In the genomic region with DNA sequence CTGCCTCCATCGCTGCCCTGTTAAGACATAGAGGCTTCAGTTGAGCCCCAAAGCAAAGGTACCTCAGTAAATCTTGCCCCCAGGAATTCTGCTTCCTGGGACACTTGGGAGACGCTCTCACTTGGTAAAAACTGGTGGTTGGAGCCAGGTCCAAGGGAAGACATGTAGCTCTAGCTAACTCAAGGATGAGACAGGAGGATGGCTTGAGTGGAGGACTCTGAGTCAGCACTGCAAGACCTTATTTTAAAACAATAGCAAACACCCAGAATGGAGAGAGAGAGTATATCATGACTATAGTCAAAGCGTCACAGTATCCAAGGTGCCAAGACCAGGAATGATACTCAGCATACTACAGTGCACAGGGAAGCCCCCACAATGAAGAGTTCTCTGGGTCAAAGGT, we compare ENCODE assay signal across 10 mouse cellular contexts. TPM values are rescaled to one million over a fixed set of nuclear protein-coding genes. Genes with fewer than 3 reads are reported as not detected.
DNase-seq lines count a peak whose midpoint lies in the region; ATAC-seq lines count a peak whose summit lies in the region.
"Had no signal": no experiment of that assay in that cellular context is flagged by ENCODE, and none has a peak within 500 bp of the region (broad histone marks: within the 10 kb centered on the region; RNA-seq: fewer than 3 reads in every experiment).

No protein-coding gene starts in this region.

- H3K4me2 ChIP-seq in heart, embryonic 15.5 days, result peak overlapping the region; percentile 94; the same call in 1 of the 2 replicates
- H3K4me2 ChIP-seq in embryonic facial prominence, embryonic 11.5 days (ENCODE audit: low read depth, low read length), result peak overlapping the region; percentile 13; the same call in 1 of the 2 replicates
- peak overlapping the region; percentile 97 for H3K4me2 ChIP-seq in hindbrain, embryonic 16.5 days (ENCODE audit: low read length)
- peak overlapping the region; percentile 94 for H3K4me2 ChIP-seq in midbrain, embryonic 14.5 days (ENCODE audit: low read length)

- no peak overlapping the region for H3K9ac ChIP-seq in heart, embryonic 15.5 days
- H3K9ac ChIP-seq in embryonic facial prominence, embryonic 11.5 days (replicated peaks; ENCODE audit: low read length), result no peak overlapping the region
- no peak overlapping the region for H3K9ac ChIP-seq in hindbrain, embryonic 16.5 days (ENCODE audit: low read depth, low read length)
- H3K9ac ChIP-seq in midbrain, embryonic 14.5 days (replicated peaks; ENCODE audit: low read length), result no peak overlapping the region

- H3K9me3 ChIP-seq in heart, embryonic 15.5 days (replicated peaks), result no peaks in the 10 kb centered on the region
- H3K9me3 ChIP-seq in embryonic facial prominence, embryonic 11.5 days (replicated peaks; ENCODE audit: control insufficient read depth, low read length), result no peaks in the 10 kb centered on the region
- no peaks in the 10 kb centered on the region for H3K9me3 ChIP-seq in hindbrain, embryonic 16.5 days (ENCODE audit: control insufficient read depth, low read length)
- no peaks in the 10 kb centered on the region for H3K9me3 ChIP-seq in midbrain, embryonic 14.5 days (ENCODE audit: control insufficient read depth, low read length)

- H3K27ac ChIP-seq in heart, embryonic 15.5 days, result no peak overlapping the region
- H3K27ac ChIP-seq in embryonic facial prominence, embryonic 11.5 days (replicated peaks; ENCODE audit: low read depth, low read length), result no peak overlapping the region
- H3K27ac ChIP-seq in hindbrain, embryonic 16.5 days (ENCODE audit: low read depth, low read length), result no peak overlapping the region
- H3K27ac ChIP-seq in midbrain, embryonic 14.5 days (replicated peaks; ENCODE audit: low read depth, low read length), result no peak overlapping the region

- no peaks in the 10 kb centered on the region for H3K27me3 ChIP-seq in heart, embryonic 15.5 days
- H3K27me3 ChIP-seq in embryonic facial prominence, embryonic 11.5 days (ENCODE audit: control insufficient read depth, insufficient read depth, low read length), result no peaks in the 10 kb centered on the region
- no peaks in the 10 kb centered on the region for H3K27me3 ChIP-seq in hindbrain, embryonic 16.5 days (replicated peaks; ENCODE audit: control insufficient read depth, insufficient read depth, low read length)
- no peaks in the 10 kb centered on the region for H3K27me3 ChIP-seq in midbrain, embryonic 14.5 days (ENCODE audit: control insufficient read depth, insufficient read depth, low read length)

- DNase-seq in heart, postnatal 10 days, result no peak
- no peak for DNase-seq in embryonic facial prominence, embryonic 11.5 days (ENCODE audit: low spot score)
- no peak for DNase-seq in midbrain, embryonic 14.5 days
- DNase-seq in left cerebral cortex, adult 8-10 months (ENCODE audit: low spot score in 2 of 2), result no peak
- DNase-seq in spleen, postnatal 36 days (ENCODE audit: low spot score in 2 of 2), result no peak
- DNase-seq in frontal cortex, postnatal 14 days (ENCODE audit: low spot score in 2 of 2), result no peak
- DNase-seq: cerebellum, postnatal 10 days; kidney, adult 8-10 months had no signal

- H3K4me1 ChIP-seq in heart, embryonic 15.5 days (replicated peaks), result peaks cover 23% of the 10 kb centered on the region
- H3K4me1 ChIP-seq in embryonic facial prominence, embryonic 11.5 days (ENCODE audit: control insufficient read depth, insufficient read depth, low read length), result peaks cover 2% of the 10 kb centered on the region; the same call in 1 of the 2 replicates
- H3K4me1 ChIP-seq in hindbrain, embryonic 16.5 days (ENCODE audit: control insufficient read depth, insufficient read depth, low read depth, low read length), result peaks cover 20% of the 10 kb centered on the region
- peaks cover 40% of the 10 kb centered on the region for H3K4me1 ChIP-seq in midbrain, embryonic 14.5 days (ENCODE audit: control insufficient read depth, insufficient read depth, low read length)

- 89% methylated on average over 3 of the region's 3 CpGs for WGBS in heart, embryonic 15.5 days
- 93% methylated on average over 3 of the region's 3 CpGs for WGBS in embryonic facial prominence, embryonic 11.5 days
- 66% methylated on average over 3 of the region's 3 CpGs for WGBS in hindbrain, embryonic 16.5 days
- 81% methylated on average over 3 of the region's 3 CpGs for WGBS in midbrain, embryonic 14.5 days

- intact Hi-C loops in heart, postnatal 10 days (cut with DNase I), result loop anchor here (5.0 kb wide), 2 partner anchors 85 to 120 kb away; partner anchors contain the start of gene Mnd1

- ATAC-seq in heart, embryonic 15.5 days (replicated peaks; ENCODE audit: insufficient number of reproducible peaks, insufficient read depth, low FRiP score, low read depth), result no peak
- no peak for ATAC-seq in embryonic facial prominence, embryonic 11.5 days (replicated peaks; ENCODE audit: insufficient number of reproducible peaks, low FRiP score, low TSS enrichment, low read depth)
- no peak for ATAC-seq in hindbrain, embryonic 16.5 days
- no peak for ATAC-seq in midbrain, embryonic 14.5 days (ENCODE audit: low FRiP score, low TSS enrichment)

- H3K4me3 ChIP-seq in heart, embryonic 15.5 days, result no peak overlapping the region
- peak overlapping the region; percentile 9; the same call in 1 of the 2 replicates for H3K4me3 ChIP-seq in embryonic facial prominence, embryonic 11.5 days (ENCODE audit: low read depth, low read length)
- peak overlapping the region; percentile 3; the same call in 1 of the 2 replicates for H3K4me3 ChIP-seq in hindbrain, embryonic 16.5 days (ENCODE audit: low read length)
- H3K4me3 ChIP-seq in midbrain, embryonic 14.5 days (replicated peaks; ENCODE audit: low read depth, low read length), result peak overlapping the region; percentile 75

- H3K36me3 ChIP-seq in heart, embryonic 15.5 days, result no peaks in the 10 kb centered on the region
- H3K36me3 ChIP-seq in embryonic facial prominence, embryonic 11.5 days (replicated peaks; ENCODE audit: control insufficient read depth, insufficient read depth, low read depth, low read length), result no peaks in the 10 kb centered on the region; the same call in 1 of the 2 replicates
- H3K36me3 ChIP-seq in hindbrain, embryonic 16.5 days (ENCODE audit: control insufficient read depth, insufficient read depth, low read length), result no peaks in the 10 kb centered on the region
- 0 out of 2 replicates have a peak, but pooled peaks cover 2% of the 10 kb centered on the region for H3K36me3 ChIP-seq in midbrain, embryonic 14.5 days (ENCODE audit: control insufficient read depth, insufficient read depth, low read length)

RNA-seq across cellular contexts. Expression of gene Tmem131l, which starts 2.4 kb away (rescaled TPM):
- 23.5 and 43.2 TPM in 2 replicates for polyA plus RNA-seq in heart, embryonic 15.5 days (2015; fragmentation: Nextera tagmentation; extraction: Ambion mirVana)
- 10 to 100 TPM; 31.4 to 32.6 TPM for total RNA-seq in heart, postnatal 10 days (2021)
- polyA plus RNA-seq in embryonic facial prominence, embryonic 11.5 days (2014; fragmentation: Nextera tagmentation; extraction: Ambion mirVana), result 83.2 and 84.2 TPM in 2 replicates
- 34.6 and 45.2 TPM in 2 replicates for polyA plus RNA-seq in hindbrain, embryonic 16.5 days (2015; fragmentation: Nextera tagmentation; extraction: Ambion mirVana)
- polyA plus RNA-seq in midbrain, embryonic 14.5 days (2014; fragmentation: Nextera tagmentation; extraction: Ambion mirVana), result 89.4 and 90.7 TPM in 2 replicates
- total RNA-seq in left cerebral cortex, adult 8-10 months (2022), result 10 to 100 TPM; 17.5 to 23.7 (median 18.6) TPM

Comparison
In these comparisons a context has a peak if more than half of its experiments do, and no peak if none do; other contexts are left out.
1. H3K4me2 ChIP-seq: peak in every context shown above with its lines; median percentile 97 in hindbrain, embryonic 16.5 days; 94 in heart, embryonic 15.5 days; 94 in midbrain, embryonic 14.5 days; 13 in embryonic facial prominence, embryonic 11.5 days.